Comparison of ENCODE assay signal across 8 mouse cellular contexts in genomic region chr11:69098039-69098761, GRCm38 (mm10). TPM values are rescaled to one million over a fixed set of nuclear protein-coding genes. Genes with fewer than 3 reads are reported as not detected.
DNase-seq lines count a peak whose midpoint lies in the region; ATAC-seq and TF ChIP-seq lines count a peak whose summit lies in the region.

No protein-coding gene starts in this region.

- peak overlapping the region; percentile 99 for H3K27ac ChIP-seq in heart, embryonic 15.5 days
- H3K27ac ChIP-seq in embryonic fibroblast, embryonic 13.5 days (ENCODE audit: insufficient read depth, low read length): peak overlapping the region; percentile 87
- H3K27ac ChIP-seq in limb, embryonic 13.5 days: peak overlapping the region; percentile 92

- no peak for ATAC-seq in heart, embryonic 15.5 days (replicated peaks; ENCODE audit: insufficient number of reproducible peaks, insufficient read depth, low FRiP score, low read depth)
- ATAC-seq in limb, embryonic 13.5 days (ENCODE audit: low FRiP score, low read depth): no peak

- H3K4me1 ChIP-seq in heart, embryonic 15.5 days (replicated peaks): peaks cover 50% of the 10 kb centered on the region
- H3K4me1 ChIP-seq in embryonic fibroblast, embryonic 13.5 days (ENCODE audit: control insufficient read depth, insufficient read depth, low read length): peaks cover 12% of the 10 kb centered on the region
- H3K4me1 ChIP-seq in limb, embryonic 13.5 days: peaks cover 54% of the 10 kb centered on the region

- peak; percentile 26; the same call in 1 of the 2 replicates for TF ChIP-seq POLR2A in embryonic fibroblast, embryonic 13.5 days (IDR thresholded peaks at IDR 0.05; ENCODE audit: low read depth, low read length)

- peak overlapping the region; percentile 83 for H3K4me2 ChIP-seq in heart, embryonic 15.5 days
- H3K4me2 ChIP-seq in limb, embryonic 13.5 days (replicated peaks): peak overlapping the region; percentile 98

- H3K9me3 ChIP-seq in heart, embryonic 15.5 days (replicated peaks): no peaks in the 10 kb centered on the region
- H3K9me3 ChIP-seq in limb, embryonic 13.5 days: no peaks in the 10 kb centered on the region

- no peak for TF ChIP-seq CTCF in embryonic fibroblast, embryonic 13.5 days (IDR thresholded peaks at IDR 0.05; ENCODE audit: borderline replicate concordance, insufficient read depth, low read length)

- H3K27me3 ChIP-seq in heart, embryonic 15.5 days: no peaks in the 10 kb centered on the region
- H3K27me3 ChIP-seq in limb, embryonic 13.5 days: no peaks in the 10 kb centered on the region
- no peaks in the 10 kb centered on the region for H3K27me3 ChIP-seq in splenic B cell, adult 2 months (ENCODE audit: control insufficient read depth, insufficient read depth, low read length, poor library complexity, severe bottlenecking)

- peaks cover 29% of the 10 kb centered on the region for H3K36me3 ChIP-seq in heart, embryonic 15.5 days
- H3K36me3 ChIP-seq in limb, embryonic 13.5 days: peaks cover 27% of the 10 kb centered on the region
- H3K36me3 ChIP-seq in splenic B cell, adult 2 months (ENCODE audit: control insufficient read depth, insufficient read depth, low read length, poor library complexity, severe bottlenecking): peaks cover 26% of the 10 kb centered on the region

- H3K4me3 ChIP-seq in heart, embryonic 15.5 days: peak overlapping the region; percentile 73
- no peak overlapping the region for H3K4me3 ChIP-seq in embryonic fibroblast, embryonic 13.5 days (ENCODE audit: insufficient read depth, low read length)
- H3K4me3 ChIP-seq in limb, embryonic 13.5 days: peak overlapping the region; percentile 69

- WGBS in heart, embryonic 15.5 days: 24% methylated on average over 8 of the region's 8 CpGs
- WGBS in limb, embryonic 13.5 days: 22% methylated on average over 8 of the region's 8 CpGs

- H3K9ac ChIP-seq in heart, embryonic 15.5 days: peak overlapping the region; percentile 57
- H3K9ac ChIP-seq in limb, embryonic 13.5 days: peak overlapping the region; percentile 72

- no peak for DNase-seq in heart, adult 11 months
- peak; percentile 82 for DNase-seq in CD4-positive, CD25-positive, alpha-beta regulatory T cell, adult 2 months (ENCODE audit: low read depth, low spot score)
- peak; percentile 63 for DNase-seq in splenic B cell, adult 2 months (ENCODE audit: low read depth, low spot score)
- no peak for DNase-seq in left cerebral cortex, adult 11 months (ENCODE audit: low spot score)
- no peak for DNase-seq in layer of hippocampus, postnatal 14 days (ENCODE audit: low spot score in 2 of 2)

RNA-seq across cellular contexts. Expression of gene Per1, which starts 3.2 kb away (rescaled TPM):
- 16.1 and 25.2 TPM in 2 replicates for polyA plus RNA-seq in heart, embryonic 15.5 days (2015; fragmentation: Nextera tagmentation; extraction: Ambion mirVana)
- 23.1 and 30.9 TPM in 2 replicates for polyA plus RNA-seq in embryonic fibroblast, embryonic 13.5 days (2011; ENCODE audit: insufficient read length, low read depth, missing spikeins)
- polyA plus RNA-seq in limb, embryonic 13.5 days (2015; fragmentation: Nextera tagmentation; extraction: Ambion mirVana): 9.3 and 12.0 TPM in 2 replicates
- total RNA-seq in layer of hippocampus, postnatal 14 days (2021): 10 to 100 TPM; 84.4 to 86.8 TPM

RNA-seq across cellular contexts. Expression of gene Vamp2, which starts 9.9 kb away (rescaled TPM):
- 82.2 and 96.4 TPM in 2 replicates for polyA plus RNA-seq in heart, embryonic 15.5 days (2015; fragmentation: Nextera tagmentation; extraction: Ambion mirVana)
- 51.1 and 58.3 TPM in 2 replicates for polyA plus RNA-seq in embryonic fibroblast, embryonic 13.5 days (2011; ENCODE audit: insufficient read length, low read depth, missing spikeins)
- polyA plus RNA-seq in limb, embryonic 13.5 days (2015; fragmentation: Nextera tagmentation; extraction: Ambion mirVana): 82.8 and 88.6 TPM in 2 replicates
- total RNA-seq in layer of hippocampus, postnatal 14 days (2021): 1,000 to 10,000 TPM; 1,073 to 1,118 TPM

RNA-seq across cellular contexts. Expression of gene Hes7, which starts 22.0 kb away (rescaled TPM):
- polyA plus RNA-seq in heart, embryonic 15.5 days (2015; fragmentation: Nextera tagmentation; extraction: Ambion mirVana): 0.52 and 0.57 TPM in 2 replicates
- not detected in 2 replicates for polyA plus RNA-seq in embryonic fibroblast, embryonic 13.5 days (2011; ENCODE audit: insufficient read length, low read depth, missing spikeins)
- 0.74 and 1.2 TPM in 2 replicates for polyA plus RNA-seq in limb, embryonic 13.5 days (2015; fragmentation: Nextera tagmentation; extraction: Ambion mirVana)
- total RNA-seq in layer of hippocampus, postnatal 14 days (2021): under 1 TPM; 0.46 to 0.62 TPM

RNA-seq across cellular contexts. Expression of gene 9130213A22Rik, which starts 24.2 kb away (rescaled TPM):
- 0.51 and 0.60 TPM in 2 replicates for polyA plus RNA-seq in heart, embryonic 15.5 days (2015; fragmentation: Nextera tagmentation; extraction: Ambion mirVana)
- polyA plus RNA-seq in embryonic fibroblast, embryonic 13.5 days (2011; ENCODE audit: insufficient read length, low read depth, missing spikeins): 0.88 and 1.1 TPM in 2 replicates
- polyA plus RNA-seq in limb, embryonic 13.5 days (2015; fragmentation: Nextera tagmentation; extraction: Ambion mirVana): 0.52 and 0.55 TPM in 2 replicates
- total RNA-seq in layer of hippocampus, postnatal 14 days (2021): under 1 TPM; 0.88 to 0.95 TPM

RNA-seq across cellular contexts. Expression of gene Aloxe3, which starts 27.5 kb away (rescaled TPM):
- 0.18 and 0.37 TPM in 2 replicates for polyA plus RNA-seq in heart, embryonic 15.5 days (2015; fragmentation: Nextera tagmentation; extraction: Ambion mirVana)
- polyA plus RNA-seq in embryonic fibroblast, embryonic 13.5 days (2011; ENCODE audit: insufficient read length, low read depth, missing spikeins): 0.27 TPM in 1 of 2 replicates, not detected in the other
- 1.6 TPM in 2 replicates for polyA plus RNA-seq in limb, embryonic 13.5 days (2015; fragmentation: Nextera tagmentation; extraction: Ambion mirVana)
- total RNA-seq in layer of hippocampus, postnatal 14 days (2021): 1 to 10 TPM; 2.9 to 5.7 TPM

Comparison
In these comparisons a context has a peak if more than half of its experiments do, and no peak if none do; other contexts are left out.
1. DNase-seq: peak in CD4-positive, CD25-positive, alpha-beta regulatory T cell, adult 2 months (single experiment) and splenic B cell, adult 2 months (single experiment); none in heart, adult 11 months (single experiment), left cerebral cortex, adult 11 months (single experiment) and layer of hippocampus, postnatal 14 days (0 of 2).
2. Peak in every context shown above with its lines, with median percentiles within 50 percentile points of each other: H3K27ac ChIP-seq.